Mouse (Mus musculus): ENCODE data around the gene Dkk3. TPM values are rescaled to one million over a fixed set of nuclear protein-coding genes. Genes with fewer than 3 reads are reported as not detected.
"Not testable (repeated sequence)": the region's sequence is repeated elsewhere in the genome, so short reads cannot be mapped to it uniquely, and the experiment has no call there.

The Dkk3 gene
- polyA plus RNA-seq, 1 experiment from 2014 or later = 12.0 TPM

DNA sequence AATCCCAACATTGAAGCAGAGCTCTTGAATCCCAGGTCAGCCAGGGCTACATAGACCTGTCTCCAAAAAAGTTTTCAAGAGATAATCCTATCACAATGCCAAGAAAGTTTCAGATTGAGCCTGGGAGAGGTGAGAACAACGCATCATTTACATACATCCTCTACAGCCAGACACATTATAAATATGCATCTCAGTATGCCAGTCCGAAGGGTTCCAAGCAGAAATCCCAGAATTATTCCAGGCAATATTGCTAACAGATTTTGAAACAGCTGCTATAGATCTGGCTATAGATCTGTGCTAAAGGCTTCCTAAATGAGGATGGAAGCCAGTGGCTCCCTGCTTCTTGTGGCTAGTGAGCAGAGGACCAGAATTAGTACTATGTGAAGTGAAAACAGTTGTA is 58.0 kb downstream of the Dkk3 start:
- no peak for ATAC-seq (replicated peaks; ENCODE audit: low FRiP score)
- H3K9ac ChIP-seq (ENCODE audit: low read depth, low read length) = no peak overlapping the region
- H3K27me3 ChIP-seq (replicated peaks; ENCODE audit: control insufficient read depth, insufficient read depth, low read length) = no peaks in the 10 kb centered on the region
- no peak overlapping the region for H3K4me2 ChIP-seq
- no peaks in the 10 kb centered on the region for H3K9me3 ChIP-seq (ENCODE audit: control insufficient read depth, low read length)
- WGBS = 97% methylated on average over 2 of the region's 2 CpGs
- H3K4me1 ChIP-seq (replicated peaks; ENCODE audit: control insufficient read depth, insufficient read depth, low read length) = no peaks in the 10 kb centered on the region
- no peak overlapping the region for H3K4me3 ChIP-seq (ENCODE audit: low read depth, low read length)
- no peak for DNase-seq (ENCODE audit: low spot score)
- peaks cover 20% of the 10 kb centered on the region; the same call in 1 of the 2 replicates for H3K36me3 ChIP-seq (ENCODE audit: control insufficient read depth, insufficient read depth, low read length)
- H3K27ac ChIP-seq (ENCODE audit: low read depth, low read length) = no peak overlapping the region

DNA sequence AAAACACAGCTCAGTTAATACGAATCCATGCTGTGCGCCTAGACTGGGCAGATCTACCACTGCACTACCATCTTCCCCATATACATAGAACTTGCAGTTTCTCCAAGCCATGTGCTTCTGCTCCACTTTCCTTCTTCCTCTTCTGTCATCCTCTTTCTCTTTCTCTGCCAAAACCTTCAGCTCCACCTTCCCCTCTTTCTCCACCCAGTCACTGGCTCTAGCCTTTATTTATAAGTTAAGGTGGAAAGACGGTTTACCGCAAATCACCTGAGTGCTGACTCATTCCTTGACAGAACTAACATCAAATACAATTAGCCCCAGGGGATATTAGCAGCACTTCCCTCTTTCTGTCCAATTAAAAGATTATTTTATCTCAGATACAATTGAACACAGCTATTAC is 63.9 kb downstream of the Dkk3 start:
- H3K27ac ChIP-seq (ENCODE audit: low read depth, low read length); H3K9ac ChIP-seq (ENCODE audit: low read depth, low read length); H3K9me3 ChIP-seq (ENCODE audit: control insufficient read depth, low read length); H3K4me1 ChIP-seq (replicated peaks; ENCODE audit: control insufficient read depth, insufficient read depth, low read length); ATAC-seq (replicated peaks; ENCODE audit: low FRiP score); DNase-seq (ENCODE audit: low spot score); H3K27me3 ChIP-seq (replicated peaks; ENCODE audit: control insufficient read depth, insufficient read depth, low read length); H3K4me2 ChIP-seq; H3K4me3 ChIP-seq (ENCODE audit: low read depth, low read length): not testable (repeated sequence)
- WGBS = 94% methylated on average over 4 of the region's 4 CpGs
- H3K36me3 ChIP-seq (ENCODE audit: control insufficient read depth, insufficient read depth, low read length) = peaks cover 24% of the 10 kb centered on the region; the same call in 1 of the 2 replicates

DNA sequence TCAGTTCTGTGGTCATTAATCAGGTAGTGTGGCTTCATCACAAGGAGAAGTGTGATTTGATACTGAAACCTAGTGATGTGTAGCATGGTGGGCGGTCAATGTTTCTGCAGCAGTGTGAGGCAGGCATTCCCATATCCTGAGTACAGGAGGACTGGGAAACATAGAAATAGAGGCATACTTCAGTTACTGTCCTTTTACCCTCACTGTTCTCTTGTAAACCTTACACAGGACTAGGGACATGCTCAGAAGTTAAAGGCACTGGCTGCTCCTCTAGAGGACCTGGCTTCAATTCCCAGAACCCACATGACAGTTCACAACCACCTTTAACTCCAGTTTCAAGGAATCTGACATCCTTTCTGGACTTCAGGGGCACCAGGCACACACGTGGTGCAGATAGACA is 72.7 kb downstream of the Dkk3 start:
- H3K4me1 ChIP-seq (replicated peaks; ENCODE audit: control insufficient read depth, insufficient read depth, low read length) = no peaks in the 10 kb centered on the region
- no peaks in the 10 kb centered on the region for H3K9me3 ChIP-seq (ENCODE audit: control insufficient read depth, low read length)
- no peak for DNase-seq (ENCODE audit: low spot score)
- no peak for ATAC-seq (replicated peaks; ENCODE audit: low FRiP score)
- no peaks in the 10 kb centered on the region for H3K27me3 ChIP-seq (replicated peaks; ENCODE audit: control insufficient read depth, insufficient read depth, low read length)
- H3K4me3 ChIP-seq (ENCODE audit: low read depth, low read length) = no peak overlapping the region
- no peak overlapping the region for H3K27ac ChIP-seq (ENCODE audit: low read depth, low read length)
- WGBS = 94% methylated on average over 2 of the region's 2 CpGs
- no peak overlapping the region for H3K4me2 ChIP-seq
- H3K9ac ChIP-seq (ENCODE audit: low read depth, low read length) = no peak overlapping the region
- H3K36me3 ChIP-seq (ENCODE audit: control insufficient read depth, insufficient read depth, low read length) = peaks cover 24% of the 10 kb centered on the region

DNA sequence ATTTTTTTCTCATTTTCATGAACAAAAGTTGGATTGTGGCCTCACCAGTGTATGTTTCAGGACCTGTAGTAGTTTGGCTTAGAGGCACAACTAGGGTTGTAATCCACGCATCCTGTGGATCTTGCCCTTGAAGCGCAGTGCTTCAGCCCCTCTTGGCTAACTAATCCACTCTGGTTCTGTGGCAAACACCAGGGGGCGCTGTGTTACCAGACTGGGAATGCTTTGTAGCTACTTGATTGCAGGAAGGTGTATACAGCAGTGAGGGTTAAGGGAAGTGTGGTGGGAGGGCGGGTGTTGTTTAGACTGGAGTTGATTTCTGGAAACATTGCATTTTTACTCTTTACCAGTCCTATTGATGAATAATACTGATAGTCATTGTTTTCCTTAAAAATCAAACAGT is 73.8 kb downstream of the Dkk3 start:
- Histone ChIP-seq H3K9me3 (ENCODE audit: control insufficient read depth, low read length) (no peaks in the 10 kb centered on the region), H3K4me2 (no peak overlapping the region), H3K27ac (ENCODE audit: low read depth, low read length) (no peak overlapping the region), H3K9ac (ENCODE audit: low read depth, low read length) (no peak overlapping the region), H3K4me1 (replicated peaks; ENCODE audit: control insufficient read depth, insufficient read depth, low read length) (no peaks in the 10 kb centered on the region), H3K36me3 (ENCODE audit: control insufficient read depth, insufficient read depth, low read length) (peaks cover 20% of the 10 kb centered on the region), H3K4me3 (ENCODE audit: low read depth, low read length) (no peak overlapping the region), H3K27me3 (replicated peaks; ENCODE audit: control insufficient read depth, insufficient read depth, low read length) (no peaks in the 10 kb centered on the region)
- DNase-seq (ENCODE audit: low spot score) = peak; percentile 71
- no peak for ATAC-seq (replicated peaks; ENCODE audit: low FRiP score)
- WGBS = 49% methylated on average over 4 of the region's 4 CpGs

DNA sequence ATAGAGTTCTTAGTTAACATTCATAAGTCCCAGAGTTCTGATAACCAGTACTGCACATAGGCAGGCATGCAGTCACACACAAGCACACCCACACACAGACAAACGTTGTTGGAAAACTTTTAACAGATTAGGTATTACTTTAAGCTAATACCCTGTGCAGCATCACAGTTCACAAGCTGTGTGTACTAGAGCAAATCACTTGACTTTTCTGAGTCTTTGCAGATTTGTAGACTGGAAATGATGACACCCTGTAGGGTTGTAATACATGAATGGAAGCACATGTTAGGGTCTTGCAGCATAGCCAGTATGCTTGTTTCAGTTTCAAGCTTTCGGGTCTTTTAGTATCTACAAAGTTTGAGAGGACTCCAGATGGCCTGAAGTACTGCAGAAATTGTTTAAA is 74.6 kb downstream of the Dkk3 start:
- peaks cover 20% of the 10 kb centered on the region for H3K36me3 ChIP-seq (ENCODE audit: control insufficient read depth, insufficient read depth, low read length)
- H3K27ac ChIP-seq (ENCODE audit: low read depth, low read length) = no peak overlapping the region
- 82% methylated on average over 2 of the region's 2 CpGs for WGBS

DNA sequence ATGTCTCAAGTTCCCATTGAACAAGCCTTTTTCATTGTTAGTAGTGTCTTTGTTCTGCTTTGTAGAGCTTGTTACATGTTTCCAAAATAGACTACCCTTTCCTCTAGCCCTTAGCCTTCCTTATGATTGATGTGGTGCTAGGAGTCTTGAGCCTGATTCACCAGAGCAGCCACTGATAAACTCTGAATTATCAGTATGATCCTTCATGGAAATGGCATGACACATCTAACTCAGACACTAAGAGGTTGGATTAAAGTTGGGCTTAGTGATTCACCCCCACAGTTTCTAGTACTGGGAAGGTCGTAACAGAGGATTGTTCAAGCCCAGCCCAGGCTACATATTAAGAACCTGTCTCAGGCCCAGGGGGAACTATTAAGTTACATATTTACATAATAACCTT is 76.2 kb downstream of the Dkk3 start:
- Histone ChIP-seq H3K4me1 (replicated peaks; ENCODE audit: control insufficient read depth, insufficient read depth, low read length) (no peaks in the 10 kb centered on the region), H3K27ac (ENCODE audit: low read depth, low read length) (no peak overlapping the region), H3K4me3 (ENCODE audit: low read depth, low read length) (no peak overlapping the region), H3K27me3 (replicated peaks; ENCODE audit: control insufficient read depth, insufficient read depth, low read length) (no peaks in the 10 kb centered on the region), H3K9me3 (ENCODE audit: control insufficient read depth, low read length) (no peaks in the 10 kb centered on the region), H3K4me2 (no peak overlapping the region), H3K9ac (ENCODE audit: low read depth, low read length) (no peak overlapping the region), H3K36me3 (ENCODE audit: control insufficient read depth, insufficient read depth, low read length) (peaks cover 19% of the 10 kb centered on the region)
- ATAC-seq (replicated peaks; ENCODE audit: low FRiP score) = no peak
- 80% methylated on average over 1 of the region's 1 CpGs for WGBS
- DNase-seq (ENCODE audit: low spot score) = no peak

More for the DNA sequence above, 74.6 kb downstream of the Dkk3 start:
- no peaks in the 10 kb centered on the region for H3K27me3 ChIP-seq (replicated peaks; ENCODE audit: control insufficient read depth, insufficient read depth, low read length)
- H3K9ac ChIP-seq (ENCODE audit: low read depth, low read length) = no peak overlapping the region
- H3K4me2 ChIP-seq = no peak overlapping the region
- DNase-seq (ENCODE audit: low spot score) (no peak), ATAC-seq (replicated peaks; ENCODE audit: low FRiP score) (no peak)
- no peaks in the 10 kb centered on the region for H3K4me1 ChIP-seq (replicated peaks; ENCODE audit: control insufficient read depth, insufficient read depth, low read length)
- H3K9me3 ChIP-seq (ENCODE audit: control insufficient read depth, low read length) = no peaks in the 10 kb centered on the region
- no peak overlapping the region for H3K4me3 ChIP-seq (ENCODE audit: low read depth, low read length)

DNA sequence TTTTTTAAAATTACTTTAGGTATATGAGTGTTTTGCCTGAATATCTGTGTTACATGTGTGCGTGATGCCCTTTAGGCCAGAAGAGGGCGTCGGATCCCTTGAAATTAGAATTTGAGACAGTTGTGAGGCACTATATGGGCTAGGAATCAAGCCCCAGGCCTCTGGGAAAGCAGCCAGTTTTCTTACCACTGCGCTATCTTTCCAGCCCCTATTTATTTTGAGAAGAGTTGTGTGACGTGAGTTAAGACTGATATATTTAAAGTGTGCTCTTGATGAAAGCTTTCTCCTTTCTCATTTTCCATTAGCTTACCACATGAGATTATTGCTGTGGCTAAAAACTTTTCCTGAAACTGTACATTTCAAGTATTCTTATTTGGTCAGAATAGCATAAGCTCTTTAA is 84.0 kb downstream of the Dkk3 start:
- DNase-seq (ENCODE audit: low spot score) (no peak), ATAC-seq (replicated peaks; ENCODE audit: low FRiP score) (no peak)
- no peaks in the 10 kb centered on the region for H3K4me1 ChIP-seq (replicated peaks; ENCODE audit: control insufficient read depth, insufficient read depth, low read length)
- H3K9ac ChIP-seq (ENCODE audit: low read depth, low read length) = no peak overlapping the region
- no peaks in the 10 kb centered on the region for H3K9me3 ChIP-seq (ENCODE audit: control insufficient read depth, low read length)
- whole genome bisulfite sequencing = 90% methylated on average over 5 of the region's 5 CpGs
- no peak overlapping the region for H3K27ac ChIP-seq (ENCODE audit: low read depth, low read length)
- no peak overlapping the region for H3K4me3 ChIP-seq (ENCODE audit: low read depth, low read length)
- no peak overlapping the region for H3K4me2 ChIP-seq
- H3K27me3 ChIP-seq (replicated peaks; ENCODE audit: control insufficient read depth, insufficient read depth, low read length) = no peaks in the 10 kb centered on the region
- H3K36me3 ChIP-seq (ENCODE audit: control insufficient read depth, insufficient read depth, low read length) = peaks cover 16% of the 10 kb centered on the region

Other genes with a start within 250 kb of the Dkk3 start
- 55.3 and 62.7 TPM in 2 replicates for gene Usp47, start 135.6 kb downstream of the Dkk3 start, polyA plus RNA-seq (2014; fragmentation: Nextera tagmentation; extraction: Ambion mirVana)
- gene Mical2, start 66.8 kb upstream of the Dkk3 start, polyA plus RNA-seq (2014; fragmentation: Nextera tagmentation; extraction: Ambion mirVana) = 7.2 and 9.3 TPM in 2 replicates

Measured in liver, embryonic 11.5 days (tissue).